Mouse (Mus musculus) stomach, embryonic 15.5 days (tissue): ENCODE measurements at regions not wholly inside any gene's neighbourhood (a gene's known extent, or its start where the extent isn't known, plus 50 kb on each side); places are given as distances from the start of the nearest gene placed in this dataset.

Experiments
- ATAC-seq: fragments of 200-750 bp; cut with Nextera tagmentation; 2 replicates; pipeline ENCODE4 v1.8.0; 2017; ENCODE audit warnings: low read depth, moderate number of reproducible peaks, moderate TSS enrichment; ENCODE audit not compliant: insufficient read depth, low FRiP score
- H3K27ac ChIP-seq: fragments of 300-500 bp; sonication (generic); 2 replicates; pipeline ENCODE4 v1.5.1; 2015; ENCODE audit warnings: mild to moderate bottlenecking, inconsistent platforms
- H3K27me3 ChIP-seq: fragments of 300-500 bp; sonication (generic); replicated peaks from 2 replicates; pipeline ENCODE4 v1.6.1; 2015; ENCODE audit warnings: inconsistent platforms
- H3K36me3 ChIP-seq: fragments of 300-500 bp; sonication (generic); 2 replicates; pipeline ENCODE4 v1.6.1; 2015; ENCODE audit warnings: inconsistent platforms
- H3K4me1 ChIP-seq: fragments of 300-500 bp; sonication (generic); 2 replicates; pipeline ENCODE4 v1.6.1; 2015; ENCODE audit warnings: inconsistent platforms
- H3K4me2 ChIP-seq: fragments of 300-500 bp; sonication (generic); 2 replicates; pipeline ENCODE4 v1.6.1; 2015; ENCODE audit warnings: mild to moderate bottlenecking, inconsistent platforms
- H3K4me3 ChIP-seq: fragments of 300-500 bp; sonication (generic); replicated peaks from 2 replicates; pipeline ENCODE4 v1.5.1; 2015; ENCODE audit warnings: inconsistent platforms
- H3K9ac ChIP-seq: fragments of 300-500 bp; sonication (generic); 2 replicates; pipeline ENCODE4 v1.6.1; 2015; ENCODE audit warnings: inconsistent platforms
- H3K9me3 ChIP-seq: fragments of 300-500 bp; sonication (generic); 2 replicates; pipeline ENCODE4 v1.6.1; 2016; ENCODE audit warnings: inconsistent platforms
- WGBS: fragments of 180-500 bp; shearing (Covaris S2); methylation state at CpG from one replicate; pipeline ENCODE4 v1.1.7; 2015; 5-methylcytosine and 5-hydroxymethylcytosine counted together

DNA sequence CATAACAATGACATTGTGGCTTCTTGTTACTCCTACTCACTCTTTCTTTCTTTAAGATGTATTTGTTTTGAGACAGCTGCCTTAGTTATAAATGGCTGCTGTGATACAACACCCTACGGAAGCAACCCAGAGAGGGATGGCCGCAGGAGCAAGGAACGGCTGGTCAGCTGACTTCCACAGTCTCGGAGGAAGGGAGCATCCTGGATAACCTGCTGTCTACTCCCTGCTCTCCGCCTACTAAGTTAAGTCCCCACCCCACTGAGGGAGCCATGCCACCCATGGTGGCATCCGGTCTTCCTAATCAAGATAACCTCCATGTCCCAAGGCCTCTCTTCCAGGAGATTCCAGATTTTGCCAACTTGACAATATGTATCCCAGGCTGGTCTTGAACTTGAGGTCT is 114.9 kb downstream of the Sox2 start:
- 75% methylated on average over 6 of the region's 6 CpGs for WGBS

GRCm38 (mm10) chr3:34769818-34770217 is 119.6 kb downstream of the Sox2 start:
- Histone ChIP-seq H3K27me3 (no peaks in the 10 kb centered on the region), H3K4me3 (no peak overlapping the region), H3K4me1 (no peaks in the 10 kb centered on the region), H3K9me3 (no peaks in the 10 kb centered on the region), H3K36me3 (no peaks in the 10 kb centered on the region), H3K27ac (no peak overlapping the region), H3K4me2 (no peak overlapping the region), H3K9ac (no peak overlapping the region)
- 24% methylated on average over 2 of the region's 3 CpGs for WGBS
- ATAC-seq = no peak

More for the DNA sequence above, 114.9 kb downstream of the Sox2 start:
- no peaks in the 10 kb centered on the region for H3K9me3 ChIP-seq
- H3K4me3 ChIP-seq = no peak overlapping the region
- no peak overlapping the region for H3K4me2 ChIP-seq
- H3K9ac ChIP-seq = no peak overlapping the region
- H3K36me3 ChIP-seq = no peaks in the 10 kb centered on the region
- ATAC-seq = no peak
- H3K27ac ChIP-seq = no peak overlapping the region
- no peaks in the 10 kb centered on the region for H3K27me3 ChIP-seq
- H3K4me1 ChIP-seq = no peaks in the 10 kb centered on the region

DNA sequence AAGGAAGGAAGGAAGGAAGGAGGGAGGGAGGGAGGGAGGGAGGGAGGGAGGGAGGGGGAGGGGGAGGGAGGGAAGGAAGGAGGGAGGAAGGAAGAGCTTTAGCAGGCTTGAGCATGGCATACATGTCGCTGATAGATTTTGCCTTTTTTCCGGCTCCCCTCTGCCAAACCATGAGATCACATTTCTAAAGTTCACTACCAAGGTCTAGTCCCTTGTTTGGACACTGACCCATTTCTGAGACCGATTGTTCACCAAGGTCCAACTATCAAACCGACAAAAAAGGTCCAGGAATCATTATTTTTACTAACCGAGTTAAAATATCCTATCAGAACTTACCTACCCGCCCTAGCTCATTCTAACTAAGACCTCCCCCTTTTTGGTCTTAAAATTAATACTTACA is 120.1 kb downstream of the Sox2 start:
- H3K9me3 ChIP-seq = no peaks in the 10 kb centered on the region

GRCm38 (mm10) chr3:34772035-34772434 is 121.8 kb downstream of the Sox2 start:
- no peak for ATAC-seq
- H3K36me3 ChIP-seq = no peaks in the 10 kb centered on the region
- H3K4me2 ChIP-seq = no peak overlapping the region
- no peaks in the 10 kb centered on the region for H3K27me3 ChIP-seq
- H3K4me3 ChIP-seq = no peak overlapping the region
- no peak overlapping the region for H3K9ac ChIP-seq
- no peaks in the 10 kb centered on the region for H3K9me3 ChIP-seq
- H3K4me1 ChIP-seq = no peaks in the 10 kb centered on the region
- 86% methylated on average over 3 of the region's 3 CpGs for WGBS
- H3K27ac ChIP-seq = no peak overlapping the region

More for the DNA sequence above, 120.1 kb downstream of the Sox2 start:
- WGBS = 77% methylated on average over 6 of the region's 6 CpGs
- no peak overlapping the region for H3K4me2 ChIP-seq
- ATAC-seq = no peak
- H3K27ac ChIP-seq = no peak overlapping the region
- H3K27me3 ChIP-seq = no peaks in the 10 kb centered on the region
- H3K9ac ChIP-seq = no peak overlapping the region
- no peaks in the 10 kb centered on the region for H3K36me3 ChIP-seq
- no peak overlapping the region for H3K4me3 ChIP-seq
- H3K4me1 ChIP-seq = no peaks in the 10 kb centered on the region

DNA sequence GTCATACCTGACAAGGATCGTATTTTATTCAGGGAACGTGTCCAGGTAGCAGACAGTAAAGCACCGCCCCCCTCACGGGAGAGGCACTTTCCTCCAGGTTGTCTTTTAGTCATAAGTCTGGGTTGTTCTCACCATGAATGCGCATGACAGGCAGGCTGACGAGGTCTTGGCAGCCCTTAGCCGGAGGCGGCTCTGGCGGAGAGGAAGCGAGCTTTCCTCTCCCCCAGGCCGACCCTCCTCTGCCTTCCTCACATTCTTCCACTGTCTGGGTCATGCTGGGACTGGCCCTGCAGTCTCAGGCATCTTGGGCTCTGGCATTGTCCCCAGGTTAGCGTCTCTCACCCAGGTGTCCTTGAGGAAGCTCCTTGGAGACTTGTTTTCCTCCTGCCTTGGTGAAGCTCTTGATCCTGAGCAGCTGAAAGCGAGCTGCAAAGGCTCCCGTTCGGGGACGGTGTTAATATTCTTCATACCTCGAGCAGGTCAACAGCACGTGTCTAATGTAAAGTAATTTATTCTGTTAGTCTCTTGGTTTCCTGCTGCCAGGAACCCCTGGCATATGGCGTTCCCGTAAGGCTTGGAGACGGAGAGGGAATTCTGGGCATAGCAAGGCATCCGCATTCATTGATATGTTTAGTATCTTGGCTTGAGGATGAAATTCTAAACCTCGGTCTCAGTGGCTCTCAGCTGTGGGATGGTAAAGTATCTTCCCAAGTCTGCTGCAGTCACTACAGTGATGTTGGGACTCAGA is 123.6 kb downstream of the Sox2 start:
- Histone ChIP-seq H3K27ac (0 out of 2 replicates have a peak overlapping the region, but pooled peaks have one; percentile 16), H3K4me1 (no peaks in the 10 kb centered on the region), H3K4me2 (peak overlapping the region; percentile 41), H3K9me3 (no peaks in the 10 kb centered on the region), H3K36me3 (no peaks in the 10 kb centered on the region), H3K27me3 (no peaks in the 10 kb centered on the region), H3K9ac (no peak overlapping the region), H3K4me3 (no peak overlapping the region)
- peak; percentile 35; the same call in 1 of the 2 replicates for ATAC-seq
- 23% methylated on average over 23 of the region's 23 CpGs for WGBS

GRCm38 (mm10) chr3:34781770-34782169 is 131.6 kb downstream of the Sox2 start:
- no peak overlapping the region for H3K4me2 ChIP-seq
- WGBS = 83% methylated on average over 6 of the region's 6 CpGs
- no peak overlapping the region for H3K27ac ChIP-seq
- no peak for ATAC-seq
- H3K9me3 ChIP-seq = no peaks in the 10 kb centered on the region
- H3K4me3 ChIP-seq = no peak overlapping the region
- H3K36me3 ChIP-seq = no peaks in the 10 kb centered on the region
- H3K27me3 ChIP-seq = no peaks in the 10 kb centered on the region
- H3K9ac ChIP-seq = no peak overlapping the region
- H3K4me1 ChIP-seq = no peaks in the 10 kb centered on the region

DNA sequence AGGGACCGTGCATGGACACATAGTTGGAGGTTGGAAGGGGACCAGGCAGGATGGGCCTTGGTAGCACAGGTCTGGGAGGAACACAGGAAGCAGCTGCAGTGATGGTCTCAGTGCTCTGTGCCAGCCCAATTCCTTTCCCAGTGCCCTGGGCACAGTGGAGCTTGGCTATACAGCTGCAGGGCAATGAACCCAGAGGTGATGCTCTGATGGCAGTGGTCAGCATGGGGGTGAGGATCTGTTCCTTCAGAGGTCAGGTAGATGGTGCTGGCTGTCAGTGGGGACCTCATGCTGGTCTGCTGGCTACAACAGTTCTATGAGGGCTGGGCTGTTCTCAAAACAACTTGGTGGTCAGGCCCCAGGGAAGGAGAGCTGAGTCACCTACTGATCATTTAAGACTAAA is 133.2 kb downstream of the Sox2 start:
- 89% methylated on average over 1 of the region's 1 CpGs for WGBS
- no peaks in the 10 kb centered on the region for H3K27me3 ChIP-seq
- no peaks in the 10 kb centered on the region for H3K36me3 ChIP-seq
- H3K9ac ChIP-seq = no peak overlapping the region
- H3K4me2 ChIP-seq = no peak overlapping the region
- H3K4me1 ChIP-seq = no peaks in the 10 kb centered on the region
- no peak for ATAC-seq
- H3K9me3 ChIP-seq = no peaks in the 10 kb centered on the region
- no peak overlapping the region for H3K4me3 ChIP-seq
- H3K27ac ChIP-seq = no peak overlapping the region

- no peaks in the 10 kb centered on the region for H3K9me3 ChIP-seq
- H3K4me1 ChIP-seq = no peaks in the 10 kb centered on the region
- H3K9ac ChIP-seq = no peak overlapping the region
- no peak overlapping the region for H3K4me3 ChIP-seq
- no peaks in the 10 kb centered on the region for H3K27me3 ChIP-seq
- no peak overlapping the region for H3K4me2 ChIP-seq
- no peak overlapping the region for H3K27ac ChIP-seq
- H3K36me3 ChIP-seq = no peaks in the 10 kb centered on the region
- 87% methylated on average over 3 of the region's 3 CpGs for WGBS
- no peak for ATAC-seq
These were observed 137.0 kb downstream of the Sox2 start for GRCm38 (mm10) chr3:34787211-34787610.

DNA sequence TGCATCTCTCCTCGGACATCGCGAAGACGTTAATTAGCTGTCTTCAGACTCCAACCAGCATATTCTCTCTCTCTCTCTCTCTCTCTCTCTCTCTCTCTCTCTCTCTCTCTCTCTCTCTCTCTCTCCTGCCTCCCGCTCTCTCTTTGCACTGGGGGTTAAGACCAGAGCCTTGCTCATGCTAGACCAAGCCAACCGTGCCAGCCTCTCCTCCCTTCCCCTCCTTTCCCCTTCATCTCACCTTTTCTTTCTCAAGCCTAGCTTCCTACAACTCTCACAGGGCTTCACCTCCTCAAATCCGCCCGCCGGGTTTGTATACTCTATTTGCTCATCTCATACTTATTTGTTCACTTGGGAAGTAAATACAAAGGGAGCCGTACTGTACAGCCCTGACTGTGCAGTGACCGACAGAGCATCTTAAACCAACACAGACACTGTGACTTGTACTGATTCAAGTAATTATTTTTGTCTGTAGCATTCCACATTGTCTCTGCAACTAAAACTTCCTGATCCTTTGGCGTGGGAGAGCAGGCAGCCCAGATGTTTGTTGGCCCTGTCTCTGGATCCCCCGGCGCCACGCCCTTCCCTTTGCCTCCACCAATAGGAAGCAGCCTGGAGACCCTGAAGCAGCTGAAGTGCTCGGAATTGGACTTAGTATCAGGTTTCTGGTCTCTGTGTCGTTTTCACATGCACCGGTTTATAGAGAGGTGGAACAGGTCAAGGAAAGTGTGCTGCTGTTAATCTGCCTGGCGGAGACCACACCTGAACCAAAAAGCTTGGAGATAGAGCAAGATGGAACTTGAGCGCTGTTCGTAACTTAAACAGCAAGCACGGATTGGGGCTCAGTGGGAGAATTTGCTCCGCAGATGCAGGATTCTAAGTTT is 145.1 kb downstream of the Sox2 start:
- Histone ChIP-seq H3K9me3 (no peaks in the 10 kb centered on the region), H3K36me3 (no peaks in the 10 kb centered on the region), H3K27ac (0 out of 2 replicates have a peak overlapping the region, but pooled peaks have one; percentile 8), H3K9ac (no peak overlapping the region), H3K27me3 (no peaks in the 10 kb centered on the region), H3K4me1 (no peaks in the 10 kb centered on the region), H3K4me3 (peak overlapping the region; percentile 37), H3K4me2 (peak overlapping the region; percentile 63)
- peak; percentile 86 for ATAC-seq
- 12% methylated on average over 23 of the region's 23 CpGs for WGBS

- peak overlapping the region; percentile 37 for H3K4me3 ChIP-seq
- H3K9ac ChIP-seq = no peak overlapping the region
- 0 out of 2 replicates have a peak overlapping the region, but pooled peaks have one; percentile 8 for H3K27ac ChIP-seq
- H3K9me3 ChIP-seq = no peaks in the 10 kb centered on the region
- H3K36me3 ChIP-seq = no peaks in the 10 kb centered on the region
- peak overlapping the region; percentile 63 for H3K4me2 ChIP-seq
- 10% methylated on average over 5 of the region's 5 CpGs for WGBS
- H3K4me1 ChIP-seq = no peaks in the 10 kb centered on the region
- no peaks in the 10 kb centered on the region for H3K27me3 ChIP-seq
- no peak for ATAC-seq
These were observed 145.7 kb downstream of the Sox2 start for GRCm38 (mm10) chr3:34795984-34796266.

GRCm38 (mm10) chr3:34808833-34809232 is 158.6 kb downstream of the Sox2 start:
- 20% methylated on average over 6 of the region's 6 CpGs for WGBS

DNA sequence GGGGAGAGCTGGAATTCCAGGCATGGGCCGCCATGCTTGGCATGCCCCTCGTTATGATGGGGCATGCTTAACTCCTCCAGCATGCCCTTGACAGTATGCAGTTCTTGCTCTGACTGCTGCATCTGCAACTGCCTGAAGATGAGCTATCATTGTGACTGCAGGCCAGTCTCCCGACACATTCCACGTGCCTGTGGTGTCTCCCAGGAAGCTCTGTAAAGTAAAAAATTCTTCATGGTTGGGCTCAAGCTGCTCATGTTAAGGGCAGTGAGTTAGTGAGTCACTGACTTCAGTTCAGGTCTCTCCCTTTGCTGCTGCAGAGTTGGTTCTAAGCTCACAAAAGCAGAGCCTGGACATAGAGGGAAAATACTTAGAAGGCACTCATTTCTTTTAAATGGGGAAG is 161.5 kb downstream of the Sox2 start:
- ATAC-seq = no peak
- H3K4me3 ChIP-seq = no peak overlapping the region
- H3K4me1 ChIP-seq = no peaks in the 10 kb centered on the region; the same call in 1 of the 2 replicates
- no peak overlapping the region for H3K4me2 ChIP-seq
- H3K9ac ChIP-seq = no peak overlapping the region
- 66% methylated on average over 4 of the region's 4 CpGs for WGBS
- H3K36me3 ChIP-seq = no peaks in the 10 kb centered on the region
- H3K27ac ChIP-seq = no peak overlapping the region
- H3K27me3 ChIP-seq = no peaks in the 10 kb centered on the region
- no peaks in the 10 kb centered on the region for H3K9me3 ChIP-seq

More at GRCm38 (mm10) chr3:34808833-34809232, 158.6 kb downstream of the Sox2 start:
- no peaks in the 10 kb centered on the region for H3K4me1 ChIP-seq
- H3K36me3 ChIP-seq = no peaks in the 10 kb centered on the region
- no peak overlapping the region for H3K4me2 ChIP-seq
- no peak overlapping the region for H3K4me3 ChIP-seq
- no peak overlapping the region for H3K9ac ChIP-seq
- no peak overlapping the region for H3K27ac ChIP-seq
- H3K9me3 ChIP-seq = no peaks in the 10 kb centered on the region
- no peaks in the 10 kb centered on the region for H3K27me3 ChIP-seq
- no peak; the same call in 1 of the 2 replicates for ATAC-seq
